Mouse (Mus musculus): ENCODE measurements around the gene Olfr457. TPM values are rescaled to one million over a fixed set of nuclear protein-coding genes. Genes with fewer than 3 reads are reported as not detected.

The Olfr457 gene
- total and polyA plus RNA-seq, 3 experiments = 0.11 TPM; not detected in 2

DNA sequence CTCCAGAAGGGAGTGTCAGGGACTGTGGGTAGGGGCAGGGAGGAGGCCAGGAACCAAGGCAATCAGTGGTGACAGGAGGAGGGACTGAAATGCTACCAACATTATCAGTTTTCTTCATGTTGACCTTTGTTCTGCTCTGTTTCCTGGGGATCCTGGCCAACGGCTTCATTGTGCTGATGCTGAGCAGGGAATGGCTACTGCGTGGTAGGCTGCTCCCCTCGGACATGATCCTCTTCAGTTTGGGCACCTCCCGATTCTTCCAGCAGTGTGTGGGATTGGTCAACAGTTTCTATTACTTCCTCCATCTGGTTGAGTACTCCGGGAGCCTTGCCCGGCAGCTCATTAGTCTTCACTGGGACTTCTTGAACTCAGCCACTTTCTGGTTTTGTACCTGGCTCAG is 41.7 kb downstream of the Olfr457 start, which contains the start of gene Tas2r126:
TSS of gene Tas2r126 (plus strand) at position 90 of the 400 bp plus-strand sequence.
- no peak within 1 kb of the TSS for H3K4me3 ChIP-seq (ENCODE audit: low read depth, low read length)
- no peak for TF ChIP-seq CTCF (IDR thresholded peaks at IDR 0.05; ENCODE audit: low read depth, low read length)
- no peaks in the 10 kb centered on the region for H3K27me3 ChIP-seq (ENCODE audit: insufficient read depth, low read length)
- ATAC-seq (ENCODE audit: extremely low read depth, insufficient number of reproducible peaks, low FRiP score, poor library complexity, severe bottlenecking) (no peak), DNase-seq (ENCODE audit: low spot score) (no peak)
- H3K4me1 ChIP-seq (ENCODE audit: insufficient read depth, low read depth, low read length) = no peaks in the 10 kb centered on the region
- no peaks in the 10 kb centered on the region for H3K36me3 ChIP-seq (replicated peaks)
- H3K9me3 ChIP-seq (replicated peaks) = no peaks in the 10 kb centered on the region

DNA sequence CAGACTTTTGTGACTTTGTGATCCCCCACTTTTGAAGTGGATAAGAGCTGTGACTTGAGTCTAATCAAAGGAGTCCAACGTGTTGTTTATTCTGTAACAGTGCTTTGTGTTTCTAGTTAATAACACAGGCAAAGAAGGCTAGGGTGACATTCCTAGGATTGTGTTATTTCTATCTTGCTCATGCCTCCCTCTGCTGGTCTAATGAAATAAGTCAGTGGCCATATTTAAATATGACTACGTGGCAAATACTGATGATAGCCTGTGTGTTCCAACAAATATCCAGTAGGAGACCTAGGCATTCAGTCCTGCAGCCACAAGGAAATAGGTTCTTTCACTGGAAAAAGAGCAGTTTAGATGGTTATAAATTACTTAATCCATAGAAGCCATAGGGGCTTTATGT is 42.6 kb downstream of the Olfr457 start:
- DNase-seq (ENCODE audit: low spot score) (no peak), ATAC-seq (ENCODE audit: extremely low read depth, insufficient number of reproducible peaks, low FRiP score, poor library complexity, severe bottlenecking) (no peak)
- H3K27me3 ChIP-seq (ENCODE audit: insufficient read depth, low read length) = no peaks in the 10 kb centered on the region
- H3K36me3 ChIP-seq (replicated peaks) = no peaks in the 10 kb centered on the region
- TF ChIP-seq POLR2AphosphoS5 (IDR thresholded peaks at IDR 0.05; ENCODE audit: insufficient replicate concordance, low read depth, low read length) (no peak), TAL1 (conservative IDR thresholded peaks at IDR 0.05; ENCODE audit: low read depth, low read length) (no peak), GATA2 (IDR thresholded peaks at IDR 0.05; ENCODE audit: borderline replicate concordance, low read depth, low read length) (no peak), CTCF (IDR thresholded peaks at IDR 0.05; ENCODE audit: low read depth, low read length) (no peak), GATA1 (IDR thresholded peaks at IDR 0.05; ENCODE audit: borderline replicate concordance, low read length) (no peak)
- no peak overlapping the region for H3K4me3 ChIP-seq (ENCODE audit: low read depth, low read length)
- no peaks in the 10 kb centered on the region for H3K9me3 ChIP-seq (replicated peaks)
- no peaks in the 10 kb centered on the region for H3K4me1 ChIP-seq (ENCODE audit: insufficient read depth, low read depth, low read length)

DNA sequence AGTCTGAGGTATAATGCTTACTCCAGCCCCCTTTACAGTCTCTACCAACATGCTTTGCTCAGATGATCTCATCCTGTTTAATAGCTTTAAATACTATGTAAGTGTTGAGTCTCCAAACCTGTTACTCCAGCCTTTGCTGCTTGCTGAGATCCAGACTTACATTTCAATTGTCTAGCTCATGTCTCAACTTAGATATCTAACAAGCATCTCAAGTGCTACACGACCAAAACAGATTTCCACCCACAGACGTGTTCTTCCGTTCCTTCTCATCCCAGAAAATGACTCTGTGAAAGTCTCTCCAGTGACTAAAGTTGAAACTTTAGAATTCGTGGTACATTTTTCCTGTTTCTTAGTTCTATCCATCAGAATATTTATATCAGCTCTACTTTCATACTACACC is 49.8 kb downstream of the Olfr457 start:
- DNase-seq (ENCODE audit: low spot score) = no peak
- no peaks in the 10 kb centered on the region for H3K36me3 ChIP-seq (replicated peaks)
- ATAC-seq (ENCODE audit: extremely low read depth, insufficient number of reproducible peaks, low FRiP score, poor library complexity, severe bottlenecking) = no peak

DNA sequence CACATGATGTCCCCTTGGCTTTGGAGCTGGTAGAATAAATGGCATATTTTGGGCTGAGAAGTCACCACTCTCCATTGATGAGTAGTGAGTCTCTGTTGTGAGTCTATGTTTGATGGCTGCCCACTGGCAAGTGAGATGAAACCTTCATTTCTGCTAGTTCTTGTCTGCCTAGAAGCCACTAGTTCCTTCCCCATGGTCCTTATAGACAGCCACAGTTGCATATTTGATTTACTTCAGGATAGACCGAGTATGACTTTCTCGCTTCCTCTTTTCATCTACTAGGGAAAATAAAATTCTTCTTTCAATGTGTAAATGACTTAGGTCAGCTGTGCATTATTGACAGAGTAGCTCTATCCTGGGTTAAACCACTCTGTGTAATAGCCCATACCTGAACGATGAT is 51.7 kb downstream of the Olfr457 start:
- no peak for ATAC-seq (ENCODE audit: extremely low read depth, insufficient number of reproducible peaks, low FRiP score, poor library complexity, severe bottlenecking)
- no peaks in the 10 kb centered on the region for H3K36me3 ChIP-seq (replicated peaks)
- H3K27me3 ChIP-seq (ENCODE audit: insufficient read depth, low read length) = no peaks in the 10 kb centered on the region
- H3K4me3 ChIP-seq (ENCODE audit: low read depth, low read length) = no peak overlapping the region
- H3K9me3 ChIP-seq (replicated peaks) = no peaks in the 10 kb centered on the region
- no peak for DNase-seq (ENCODE audit: low spot score)
- no peak for TF ChIP-seq TAL1 (conservative IDR thresholded peaks at IDR 0.05; ENCODE audit: low read depth, low read length)
- TF ChIP-seq CTCF (IDR thresholded peaks at IDR 0.05; ENCODE audit: low read depth, low read length) = no peak
- no peak for TF ChIP-seq POLR2AphosphoS5 (IDR thresholded peaks at IDR 0.05; ENCODE audit: insufficient replicate concordance, low read depth, low read length)
- TF ChIP-seq GATA2 (IDR thresholded peaks at IDR 0.05; ENCODE audit: borderline replicate concordance, low read depth, low read length) = no peak
- TF ChIP-seq GATA1 (IDR thresholded peaks at IDR 0.05; ENCODE audit: borderline replicate concordance, low read length) = no peak
- H3K4me1 ChIP-seq (ENCODE audit: insufficient read depth, low read depth, low read length) = no peaks in the 10 kb centered on the region

More for the DNA sequence above, 49.8 kb downstream of the Olfr457 start:
- TF ChIP-seq CTCF (IDR thresholded peaks at IDR 0.05; ENCODE audit: low read depth, low read length) = no peak
- no peak for TF ChIP-seq TAL1 (conservative IDR thresholded peaks at IDR 0.05; ENCODE audit: low read depth, low read length)
- TF ChIP-seq GATA2 (IDR thresholded peaks at IDR 0.05; ENCODE audit: borderline replicate concordance, low read depth, low read length) = no peak
- no peak for TF ChIP-seq GATA1 (IDR thresholded peaks at IDR 0.05; ENCODE audit: borderline replicate concordance, low read length)
- TF ChIP-seq POLR2AphosphoS5 (IDR thresholded peaks at IDR 0.05; ENCODE audit: insufficient replicate concordance, low read depth, low read length) = no peak
- Histone ChIP-seq H3K27me3 (ENCODE audit: insufficient read depth, low read length) (no peaks in the 10 kb centered on the region), H3K4me3 (ENCODE audit: low read depth, low read length) (no peak overlapping the region), H3K9me3 (replicated peaks) (no peaks in the 10 kb centered on the region), H3K4me1 (ENCODE audit: insufficient read depth, low read depth, low read length) (no peaks in the 10 kb centered on the region)

DNA sequence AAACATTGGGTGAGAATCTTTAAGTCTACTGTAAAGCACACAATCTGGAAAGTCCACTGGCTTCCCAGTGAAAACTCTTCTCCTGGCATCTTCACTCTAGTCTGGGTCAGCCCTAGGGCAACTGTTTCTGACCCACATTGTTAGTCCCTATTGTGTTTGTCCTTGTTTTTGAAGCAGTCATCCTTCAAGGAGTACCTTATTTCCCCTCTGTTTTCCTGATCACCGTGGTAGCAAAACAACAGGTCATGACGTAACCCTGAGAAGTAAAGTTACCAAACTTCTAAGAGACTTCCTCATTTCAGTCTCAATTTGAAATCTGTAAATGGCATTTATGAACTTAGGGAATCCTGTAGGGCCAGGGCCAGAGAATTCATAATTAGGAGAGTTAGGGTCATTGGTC is 54.7 kb downstream of the Olfr457 start:
- no peaks in the 10 kb centered on the region for H3K4me1 ChIP-seq (ENCODE audit: insufficient read depth, low read depth, low read length)
- no peaks in the 10 kb centered on the region for H3K27me3 ChIP-seq (ENCODE audit: insufficient read depth, low read length)
- no peaks in the 10 kb centered on the region for H3K36me3 ChIP-seq (replicated peaks)
- DNase-seq (ENCODE audit: low spot score) = no peak
- no peak overlapping the region for H3K4me3 ChIP-seq (ENCODE audit: low read depth, low read length)
- TF ChIP-seq CTCF (IDR thresholded peaks at IDR 0.05; ENCODE audit: low read depth, low read length) (no peak), TAL1 (conservative IDR thresholded peaks at IDR 0.05; ENCODE audit: low read depth, low read length) (no peak), POLR2AphosphoS5 (IDR thresholded peaks at IDR 0.05; ENCODE audit: insufficient replicate concordance, low read depth, low read length) (no peak), GATA2 (IDR thresholded peaks at IDR 0.05; ENCODE audit: borderline replicate concordance, low read depth, low read length) (no peak), GATA1 (IDR thresholded peaks at IDR 0.05; ENCODE audit: borderline replicate concordance, low read length) (no peak)
- no peak for ATAC-seq (ENCODE audit: extremely low read depth, insufficient number of reproducible peaks, low FRiP score, poor library complexity, severe bottlenecking)
- no peaks in the 10 kb centered on the region for H3K9me3 ChIP-seq (replicated peaks)

DNA sequence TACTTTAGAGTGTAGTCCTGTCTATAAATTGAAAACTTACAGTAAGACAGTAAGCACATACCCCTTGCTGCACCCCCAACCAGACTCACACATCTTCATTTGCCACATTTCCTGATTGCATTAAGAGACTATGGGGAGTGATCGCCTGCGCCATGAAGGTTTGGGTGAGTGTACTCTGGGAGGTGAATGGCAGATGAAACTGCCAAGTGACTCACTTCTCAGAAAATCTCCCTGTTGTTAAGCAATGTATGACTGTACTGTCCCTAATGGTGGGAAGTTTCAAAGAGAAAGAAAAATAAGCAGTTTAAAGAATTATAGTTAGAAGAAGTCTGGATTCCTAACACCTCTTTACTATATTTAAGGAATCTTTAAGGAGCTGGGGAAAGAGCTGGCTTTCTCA is 56.7 kb downstream of the Olfr457 start:
- ATAC-seq (ENCODE audit: extremely low read depth, insufficient number of reproducible peaks, low FRiP score, poor library complexity, severe bottlenecking) = no peak
- Histone ChIP-seq H3K27me3 (ENCODE audit: insufficient read depth, low read length) (no peaks in the 10 kb centered on the region), H3K36me3 (replicated peaks) (no peaks in the 10 kb centered on the region), H3K4me1 (ENCODE audit: insufficient read depth, low read depth, low read length) (no peaks in the 10 kb centered on the region), H3K9me3 (replicated peaks) (no peaks in the 10 kb centered on the region), H3K4me3 (ENCODE audit: low read depth, low read length) (no peak overlapping the region)
- no peak for DNase-seq (ENCODE audit: low spot score)
- TF ChIP-seq TAL1 (conservative IDR thresholded peaks at IDR 0.05; ENCODE audit: low read depth, low read length) = no peak
- no peak for TF ChIP-seq GATA1 (IDR thresholded peaks at IDR 0.05; ENCODE audit: borderline replicate concordance, low read length)

Other genes with a start within 250 kb of the Olfr457 start
- 0.83 TPM in 1 of 2 replicates, not detected in the other for gene Gstk1, start 230.4 kb downstream of the Olfr457 start, total RNA-seq (2014; fragmentation: Nextera tagmentation)
- gene Gstk1, start 230.4 kb downstream of the Olfr457 start, total RNA-seq (2017) = 0.55 and 0.99 TPM in 2 replicates
- not detected in 2 replicates for gene Gstk1, start 230.4 kb downstream of the Olfr457 start, polyA plus RNA-seq (2012)
- not detected in 2 replicates for gene Tmem139, start 214.4 kb downstream of the Olfr457 start, total RNA-seq (2014; fragmentation: Nextera tagmentation)
- gene Tmem139, start 214.4 kb downstream of the Olfr457 start, total RNA-seq (2017) = 0.11 TPM in 1 of 2 replicates, not detected in the other
- gene Tmem139, start 214.4 kb downstream of the Olfr457 start, polyA plus RNA-seq (2012) = not detected in 2 replicates
- 76.7 and 91.2 TPM in 2 replicates for gene Casp2, start 211.3 kb downstream of the Olfr457 start, total RNA-seq (2014; fragmentation: Nextera tagmentation)
- gene Casp2, start 211.3 kb downstream of the Olfr457 start, total RNA-seq (2017) = 64.4 and 66.5 TPM in 2 replicates
- 8.2 and 9.2 TPM in 2 replicates for gene Casp2, start 211.3 kb downstream of the Olfr457 start, polyA plus RNA-seq (2012)
- gene Clcn1, start 189.7 kb downstream of the Olfr457 start, total RNA-seq (2014; fragmentation: Nextera tagmentation) = 0.24 and 0.45 TPM in 2 replicates
- gene Clcn1, start 189.7 kb downstream of the Olfr457 start, total RNA-seq (2017) = 0.06 and 0.11 TPM in 2 replicates
- not detected in 2 replicates for gene Clcn1, start 189.7 kb downstream of the Olfr457 start, polyA plus RNA-seq (2012)
- gene Fam131b, start 151.7 kb downstream of the Olfr457 start, total RNA-seq (2014; fragmentation: Nextera tagmentation) = not detected in 2 replicates
- gene Fam131b, start 151.7 kb downstream of the Olfr457 start, total RNA-seq (2017) = 0.05 TPM in 1 of 2 replicates, not detected in the other
- gene Fam131b, start 151.7 kb downstream of the Olfr457 start, polyA plus RNA-seq (2012) = 0.01 TPM in 1 of 2 replicates, not detected in the other
- gene Zyx, start 126.7 kb downstream of the Olfr457 start, total RNA-seq (2014; fragmentation: Nextera tagmentation) = 70.2 and 70.3 TPM in 2 replicates
- 14.8 and 19.1 TPM in 2 replicates for gene Zyx, start 126.7 kb downstream of the Olfr457 start, total RNA-seq (2017)
- gene Zyx, start 126.7 kb downstream of the Olfr457 start, polyA plus RNA-seq (2012) = 319 and 320 TPM in 2 replicates
- gene Epha1, start 103.1 kb downstream of the Olfr457 start, total RNA-seq (2014; fragmentation: Nextera tagmentation) = not detected in 2 replicates
- 0.23 TPM in 1 of 2 replicates, not detected in the other for gene Epha1, start 103.1 kb downstream of the Olfr457 start, total RNA-seq (2017)
- not detected in 2 replicates for gene Epha1, start 103.1 kb downstream of the Olfr457 start, polyA plus RNA-seq (2012)
- not detected in 2 replicates for gene Tas2r143, start 76.1 kb downstream of the Olfr457 start, total RNA-seq (2014; fragmentation: Nextera tagmentation)
- gene Tas2r143, start 76.1 kb downstream of the Olfr457 start, total RNA-seq (2017) = 0.22 and 0.23 TPM in 2 replicates
- not detected in 2 replicates for gene Tas2r143, start 76.1 kb downstream of the Olfr457 start, polyA plus RNA-seq (2012)
- not detected in 2 replicates for gene Tas2r135, start 70.9 kb downstream of the Olfr457 start, total RNA-seq (2014; fragmentation: Nextera tagmentation)
- gene Tas2r135, start 70.9 kb downstream of the Olfr457 start, total RNA-seq (2017) = 0.27 TPM in 1 of 2 replicates, not detected in the other
- gene Tas2r135, start 70.9 kb downstream of the Olfr457 start, polyA plus RNA-seq (2012) = not detected in 2 replicates
- not detected in 2 replicates for gene Tas2r126, start 41.8 kb downstream of the Olfr457 start, total RNA-seq (2014; fragmentation: Nextera tagmentation)
- not detected in 2 replicates for gene Tas2r126, start 41.8 kb downstream of the Olfr457 start, total RNA-seq (2017)
- not detected in 2 replicates for gene Tas2r126, start 41.8 kb downstream of the Olfr457 start, polyA plus RNA-seq (2012)
- not detected in 2 replicates for gene Olfr458, start 11.1 kb downstream of the Olfr457 start, total RNA-seq (2014; fragmentation: Nextera tagmentation)
- 0.05 and 0.17 TPM in 2 replicates for gene Olfr458, start 11.1 kb downstream of the Olfr457 start, total RNA-seq (2017)
- gene Olfr458, start 11.1 kb downstream of the Olfr457 start, polyA plus RNA-seq (2012) = not detected in 2 replicates
- not detected in 2 replicates for gene Olfr456, start 10.9 kb upstream of the Olfr457 start, total RNA-seq (2014; fragmentation: Nextera tagmentation)
- gene Olfr456, start 10.9 kb upstream of the Olfr457 start, total RNA-seq (2017) = not detected in 2 replicates
- not detected in 2 replicates for gene Olfr456, start 10.9 kb upstream of the Olfr457 start, polyA plus RNA-seq (2012)
- gene Olfr455, start 71.3 kb upstream of the Olfr457 start, total RNA-seq (2014; fragmentation: Nextera tagmentation) = not detected in 2 replicates
- gene Olfr455, start 71.3 kb upstream of the Olfr457 start, total RNA-seq (2017) = not detected in 2 replicates
- gene Olfr455, start 71.3 kb upstream of the Olfr457 start, polyA plus RNA-seq (2012) = not detected in 2 replicates
- gene Tcaf3, start 121.4 kb upstream of the Olfr457 start, total RNA-seq (2014; fragmentation: Nextera tagmentation) = not detected in 2 replicates
- 0.16 and 0.46 TPM in 2 replicates for gene Tcaf3, start 121.4 kb upstream of the Olfr457 start, total RNA-seq (2017)
- gene Tcaf3, start 121.4 kb upstream of the Olfr457 start, polyA plus RNA-seq (2012) = not detected in 2 replicates
- gene Tcaf2, start 168.9 kb upstream of the Olfr457 start, total RNA-seq (2014; fragmentation: Nextera tagmentation) = not detected in 2 replicates
- 0.11 TPM in 1 of 2 replicates, not detected in the other for gene Tcaf2, start 168.9 kb upstream of the Olfr457 start, total RNA-seq (2017)
- gene Tcaf2, start 168.9 kb upstream of the Olfr457 start, polyA plus RNA-seq (2012) = not detected in 2 replicates
- gene Tcaf1, start 233.8 kb upstream of the Olfr457 start, total RNA-seq (2014; fragmentation: Nextera tagmentation) = not detected in 2 replicates
- gene Tcaf1, start 233.8 kb upstream of the Olfr457 start, total RNA-seq (2017) = 0.12 and 0.33 TPM in 2 replicates
- not detected in 2 replicates for gene Tcaf1, start 233.8 kb upstream of the Olfr457 start, polyA plus RNA-seq (2012)